Mouse (Mus musculus): Measurements from ENCODE around the gene Notch4. TPM values are rescaled to one million over a fixed set of nuclear protein-coding genes. Genes with fewer than 3 reads are reported as not detected.
A peak's percentile ranks its signal among the peaks of the same experiment; 100 is the strongest.

The Notch4 gene
- total RNA-seq, 1 experiment = 14.0 TPM

DNA sequence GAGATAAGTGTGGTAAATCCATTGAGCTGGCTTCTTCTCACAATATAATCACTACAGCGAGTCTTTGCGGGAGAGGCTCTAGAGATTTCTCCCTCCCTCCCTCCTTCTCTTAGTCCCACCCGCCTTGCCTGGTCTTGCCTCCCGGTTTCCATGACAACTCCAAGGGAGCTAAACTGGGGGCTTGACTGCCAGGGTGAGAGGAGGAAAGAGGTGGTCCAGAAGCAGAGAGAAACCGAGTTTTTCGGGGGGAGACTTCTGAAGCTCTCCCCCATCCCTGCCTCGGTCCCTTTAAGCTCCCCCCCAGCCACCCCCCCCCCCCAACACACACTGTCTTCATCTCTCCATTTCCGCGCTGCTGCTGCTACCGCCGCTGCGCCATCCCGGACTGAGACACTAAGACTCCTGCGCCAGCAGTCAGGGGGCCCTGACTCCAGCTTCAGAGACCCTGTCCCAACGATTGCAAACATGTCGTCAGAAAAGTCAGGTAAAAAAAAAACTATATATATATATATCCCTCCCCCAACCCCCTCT lies 65.2 kb downstream of the Notch4 start, which contains the start of gene Prrt1:
Prrt1 (plus strand) TSS at position 313 of the 531 bp plus-strand sequence.
- no peak for DNase-seq (ENCODE audit: low read depth, low spot score)
- in situ Hi-C loops (cut with MboI; ENCODE audit: low sequenced_read_pairs in 2 of 2, unreplicated experiment in 2 of 2) = no loop called here
- no peak within 1 kb of the TSS for H3K9ac ChIP-seq (ENCODE audit: insufficient read depth, low read depth, low read length, poor library complexity, severe bottlenecking)
- peaks cover 4% of the 10 kb centered on the region; the same call in 1 of the 2 replicates for H3K36me3 ChIP-seq (ENCODE audit: control insufficient read depth, insufficient read depth, low read length, poor library complexity, severe bottlenecking)
- TF ChIP-seq CHD2 (IDR thresholded peaks at IDR 0.05; ENCODE audit: low read depth, low read length) = no peak
- no peak for TF ChIP-seq MAFK (IDR thresholded peaks at IDR 0.05; ENCODE audit: insufficient read depth, low read depth, low read length)
- no peak for TF ChIP-seq ZC3H11A (IDR thresholded peaks at IDR 0.05; ENCODE audit: borderline replicate concordance, low read depth, low read length)
- no peak for TF ChIP-seq HCFC1 (IDR thresholded peaks at IDR 0.05; ENCODE audit: borderline replicate concordance, insufficient read depth, low read length)
- no peak for TF ChIP-seq ZNF384 (IDR thresholded peaks at IDR 0.05; ENCODE audit: low read depth, low read length)
- no peak within 1 kb of the TSS for H3K27ac ChIP-seq (ENCODE audit: insufficient read depth, low read depth, low read length, poor library complexity, severe bottlenecking)
- H3K9me3 ChIP-seq (ENCODE audit: control insufficient read depth, insufficient read depth, low read depth, low read length) = no peaks in the 10 kb centered on the region
- peaks cover 6 to 30% of the 10 kb centered on the region in 2 experiments; a peak in 3 of 4 replicates for H3K4me1 ChIP-seq (ENCODE audit: control insufficient read depth in 2 of 2, insufficient read depth in 2 of 2, low read length in 2 of 2, poor library complexity in 1 of 2)
- H3K4me3 ChIP-seq (ENCODE audit: insufficient read depth in 1 of 2, low read depth in 1 of 2, low read length in 2 of 2, poor library complexity in 1 of 2, severe bottlenecking in 1 of 2) = peak within 1 kb of the TSS in 1 of 2 experiments; percentile 52; a peak in 1 of 4 replicates

DNA sequence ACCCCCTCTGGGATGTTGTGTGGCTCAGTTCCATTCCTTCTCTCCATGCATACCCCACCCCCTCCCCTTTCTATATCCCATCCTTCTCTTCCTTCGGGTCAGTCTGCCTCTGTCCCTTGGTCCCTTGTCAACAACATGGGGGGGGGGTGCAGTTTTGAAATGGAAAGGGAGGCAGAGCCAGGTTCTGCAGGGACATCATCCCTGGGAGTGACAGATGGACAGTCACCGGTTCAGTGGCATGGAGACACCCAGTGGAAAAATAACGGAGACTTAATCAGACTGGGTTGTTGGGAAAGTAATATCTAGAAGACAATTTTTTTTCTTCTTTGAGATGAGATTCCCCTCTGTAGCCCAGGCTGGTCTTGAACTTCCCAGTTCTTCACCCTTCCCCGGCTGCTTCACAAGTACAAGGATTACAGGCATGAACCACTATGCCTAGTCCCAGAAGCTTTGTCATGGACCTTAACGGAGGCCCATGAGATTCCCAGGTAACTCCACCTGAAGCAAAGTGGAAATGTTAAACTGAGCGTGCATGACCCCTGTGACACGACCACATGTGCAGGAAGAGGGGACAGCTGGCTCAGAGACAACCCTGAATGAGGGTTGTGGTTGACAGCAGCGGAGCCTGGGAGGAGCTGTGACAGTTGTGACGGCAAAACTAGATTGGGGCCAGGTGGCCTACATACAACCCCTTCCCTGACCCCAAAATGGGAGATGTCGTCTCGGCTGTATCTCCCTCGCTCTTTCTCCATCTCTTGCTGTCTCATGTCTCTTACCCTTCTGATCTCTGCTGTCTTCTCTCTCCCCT lies 65.9 kb downstream of the Notch4 start:
- peak overlapping the region in 1 of 2 experiments; percentile 48; a peak in 1 of 4 replicates for H3K4me3 ChIP-seq (ENCODE audit: insufficient read depth in 1 of 2, low read depth in 1 of 2, low read length in 2 of 2, poor library complexity in 1 of 2, severe bottlenecking in 1 of 2)
- peaks cover 4% of the 10 kb centered on the region; the same call in 1 of the 2 replicates for H3K36me3 ChIP-seq (ENCODE audit: control insufficient read depth, insufficient read depth, low read length, poor library complexity, severe bottlenecking)
- H3K9me3 ChIP-seq (ENCODE audit: control insufficient read depth, insufficient read depth, low read depth, low read length) = no peaks in the 10 kb centered on the region
- H3K27ac ChIP-seq (ENCODE audit: insufficient read depth, low read depth, low read length, poor library complexity, severe bottlenecking) = no peak overlapping the region
- TF ChIP-seq ZC3H11A (IDR thresholded peaks at IDR 0.05; ENCODE audit: borderline replicate concordance, low read depth, low read length) (no peak), CHD2 (IDR thresholded peaks at IDR 0.05; ENCODE audit: low read depth, low read length) (no peak), HCFC1 (IDR thresholded peaks at IDR 0.05; ENCODE audit: borderline replicate concordance, insufficient read depth, low read length) (no peak), ZNF384 (IDR thresholded peaks at IDR 0.05; ENCODE audit: low read depth, low read length) (no peak), MAFK (IDR thresholded peaks at IDR 0.05; ENCODE audit: insufficient read depth, low read depth, low read length) (no peak)
- in situ Hi-C loops (cut with MboI; ENCODE audit: low sequenced_read_pairs in 2 of 2, unreplicated experiment in 2 of 2) = no loop called here
- no peak for DNase-seq (ENCODE audit: low read depth, low spot score)
- peaks cover 6 to 30% of the 10 kb centered on the region in 2 experiments; a peak in 3 of 4 replicates for H3K4me1 ChIP-seq (ENCODE audit: control insufficient read depth in 2 of 2, insufficient read depth in 2 of 2, low read length in 2 of 2, poor library complexity in 1 of 2)
- no peak overlapping the region for H3K9ac ChIP-seq (ENCODE audit: insufficient read depth, low read depth, low read length, poor library complexity, severe bottlenecking)

DNA sequence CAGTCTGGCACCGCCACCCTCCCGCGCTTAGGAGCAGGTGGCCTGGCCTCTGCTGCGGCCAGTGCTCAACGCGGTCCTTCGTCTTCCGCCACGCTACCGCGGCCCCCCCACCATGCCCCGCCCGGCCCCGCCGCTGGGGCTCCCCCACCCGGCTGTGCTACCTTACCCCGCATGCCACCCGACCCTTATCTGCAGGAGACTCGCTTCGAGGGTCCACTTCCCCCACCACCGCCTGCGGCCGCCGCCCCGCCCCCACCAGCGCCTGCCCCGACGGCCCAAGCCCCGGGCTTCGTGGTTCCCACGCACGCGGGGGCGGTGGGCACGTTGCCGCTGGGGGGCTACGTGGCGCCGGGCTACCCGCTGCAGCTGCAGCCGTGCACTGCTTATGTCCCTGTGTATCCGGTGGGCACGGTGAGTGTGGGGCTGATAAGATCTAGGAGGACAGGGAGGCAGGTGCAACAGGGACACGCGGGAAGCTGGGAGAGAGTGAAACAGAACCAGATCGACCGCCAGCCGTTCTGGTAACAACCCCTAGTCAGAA lies 66.8 kb downstream of the Notch4 start:
- TF ChIP-seq MAFK (IDR thresholded peaks at IDR 0.05; ENCODE audit: insufficient read depth, low read depth, low read length) = no peak
- no peak for TF ChIP-seq ZC3H11A (IDR thresholded peaks at IDR 0.05; ENCODE audit: borderline replicate concordance, low read depth, low read length)
- TF ChIP-seq ZNF384 (IDR thresholded peaks at IDR 0.05; ENCODE audit: low read depth, low read length) = no peak
- TF ChIP-seq CHD2 (IDR thresholded peaks at IDR 0.05; ENCODE audit: low read depth, low read length) = no peak
- TF ChIP-seq HCFC1 (IDR thresholded peaks at IDR 0.05; ENCODE audit: borderline replicate concordance, insufficient read depth, low read length) = no peak
- H3K27ac ChIP-seq (ENCODE audit: insufficient read depth, low read depth, low read length, poor library complexity, severe bottlenecking) = no peak overlapping the region
- in situ Hi-C loops (cut with MboI; ENCODE audit: low sequenced_read_pairs in 2 of 2, unreplicated experiment in 2 of 2) = no loop called here
- peaks cover 6 to 29% of the 10 kb centered on the region in 2 experiments; a peak in 3 of 4 replicates for H3K4me1 ChIP-seq (ENCODE audit: control insufficient read depth in 2 of 2, insufficient read depth in 2 of 2, low read length in 2 of 2, poor library complexity in 1 of 2)
- no peak for DNase-seq (ENCODE audit: low read depth, low spot score)
- no peaks in the 10 kb centered on the region for H3K9me3 ChIP-seq (ENCODE audit: control insufficient read depth, insufficient read depth, low read depth, low read length)
- H3K9ac ChIP-seq (ENCODE audit: insufficient read depth, low read depth, low read length, poor library complexity, severe bottlenecking) = no peak overlapping the region; the same call in 1 of the 2 replicates
- H3K36me3 ChIP-seq (ENCODE audit: control insufficient read depth, insufficient read depth, low read length, poor library complexity, severe bottlenecking) = no peaks in the 10 kb centered on the region
- H3K4me3 ChIP-seq (ENCODE audit: insufficient read depth in 1 of 2, low read depth in 1 of 2, low read length in 2 of 2, poor library complexity in 1 of 2, severe bottlenecking in 1 of 2) = peak overlapping the region; percentile 35 to 48; a peak in 3 of 4 replicates

- Histone ChIP-seq H3K36me3 (ENCODE audit: control insufficient read depth, insufficient read depth, low read length, poor library complexity, severe bottlenecking) (no peaks in the 10 kb centered on the region), H3K9ac (ENCODE audit: insufficient read depth, low read depth, low read length, poor library complexity, severe bottlenecking) (peak overlapping the region; percentile 31; the same call in 1 of the 2 replicates), H3K27ac (ENCODE audit: insufficient read depth, low read depth, low read length, poor library complexity, severe bottlenecking) (no peak overlapping the region), H3K9me3 (ENCODE audit: control insufficient read depth, insufficient read depth, low read depth, low read length) (no peaks in the 10 kb centered on the region), H3K4me1 (ENCODE audit: control insufficient read depth in 2 of 2, insufficient read depth in 2 of 2, low read length in 2 of 2, poor library complexity in 1 of 2) (peaks cover 6 to 25% of the 10 kb centered on the region in 2 experiments; a peak in 3 of 4 replicates), H3K4me3 (ENCODE audit: insufficient read depth in 1 of 2, low read depth in 1 of 2, low read length in 2 of 2, poor library complexity in 1 of 2, severe bottlenecking in 1 of 2) (peak overlapping the region in 1 of 2 experiments; percentile 55; a peak in 2 of 4 replicates)
- no peak for DNase-seq (ENCODE audit: low read depth, low spot score)
- TF ChIP-seq MAFK (IDR thresholded peaks at IDR 0.05; ENCODE audit: insufficient read depth, low read depth, low read length) (no peak), ZC3H11A (IDR thresholded peaks at IDR 0.05; ENCODE audit: borderline replicate concordance, low read depth, low read length) (no peak), HCFC1 (IDR thresholded peaks at IDR 0.05; ENCODE audit: borderline replicate concordance, insufficient read depth, low read length) (no peak), ZNF384 (IDR thresholded peaks at IDR 0.05; ENCODE audit: low read depth, low read length) (no peak), CHD2 (IDR thresholded peaks at IDR 0.05; ENCODE audit: low read depth, low read length) (no peak)
- in situ Hi-C loops (cut with MboI; ENCODE audit: low sequenced_read_pairs in 2 of 2, unreplicated experiment in 2 of 2) = no loop called here
These were observed 67.6 kb downstream of the Notch4 start for GRCm38 (mm10) chr17:34631647-34632046.
